Mouse (Mus musculus) spleen, postnatal 4 days (tissue): Measurements from ENCODE around the gene Eif2a.

Experiments used
- DNase-seq, 2 experiments: peaks; one replicate each; pipeline ENCODE4 v3.0.0; 2022; ENCODE audit warnings: low spot score in 2 of 2

Gene Eif2a

DNA sequence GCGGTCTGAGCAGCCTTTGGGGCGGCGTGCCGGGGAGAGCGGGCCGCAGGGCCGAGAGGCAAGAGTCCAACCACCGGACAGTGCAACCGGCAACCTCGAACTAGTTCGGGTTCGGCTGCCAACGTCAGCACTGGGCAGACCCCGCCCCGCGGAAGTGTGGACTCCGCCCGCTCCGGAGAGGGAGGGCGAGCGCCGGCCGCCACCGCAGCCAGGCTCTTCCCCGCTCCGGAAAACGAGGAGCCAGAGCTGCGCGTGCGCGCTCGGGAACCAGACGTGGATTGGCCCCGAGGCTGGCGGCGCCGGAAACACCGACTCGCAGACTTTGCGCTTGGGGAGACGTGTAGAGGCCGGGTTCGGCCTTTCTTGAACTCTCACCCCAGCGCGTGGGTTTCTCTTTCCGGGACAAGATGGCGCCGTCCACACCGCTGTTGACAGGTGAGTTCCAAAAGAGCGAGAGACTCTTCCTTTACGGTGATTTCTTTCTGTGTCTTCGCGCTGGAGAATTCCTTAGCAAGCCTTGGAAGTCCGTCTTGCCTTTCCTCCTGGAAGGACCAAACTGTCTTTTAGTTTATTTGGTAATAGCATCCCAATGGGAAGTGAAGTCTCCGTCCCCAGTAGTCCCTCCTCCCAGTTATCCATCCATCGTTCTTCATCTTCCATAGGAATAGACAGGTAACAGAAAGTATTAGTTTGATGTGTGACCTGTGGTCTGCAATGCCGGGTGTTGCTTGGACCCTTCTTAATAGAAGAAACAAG lies at the start of gene Eif2a, which contains the start of gene Serp1:
Eif2a (plus strand) TSS at position 170 of the 756 bp plus-strand sequence.
Serp1 (minus strand) TSS at position 241 of the 756 bp plus-strand sequence.
- peak; percentile 97 to 98 for DNase-seq

DNA sequence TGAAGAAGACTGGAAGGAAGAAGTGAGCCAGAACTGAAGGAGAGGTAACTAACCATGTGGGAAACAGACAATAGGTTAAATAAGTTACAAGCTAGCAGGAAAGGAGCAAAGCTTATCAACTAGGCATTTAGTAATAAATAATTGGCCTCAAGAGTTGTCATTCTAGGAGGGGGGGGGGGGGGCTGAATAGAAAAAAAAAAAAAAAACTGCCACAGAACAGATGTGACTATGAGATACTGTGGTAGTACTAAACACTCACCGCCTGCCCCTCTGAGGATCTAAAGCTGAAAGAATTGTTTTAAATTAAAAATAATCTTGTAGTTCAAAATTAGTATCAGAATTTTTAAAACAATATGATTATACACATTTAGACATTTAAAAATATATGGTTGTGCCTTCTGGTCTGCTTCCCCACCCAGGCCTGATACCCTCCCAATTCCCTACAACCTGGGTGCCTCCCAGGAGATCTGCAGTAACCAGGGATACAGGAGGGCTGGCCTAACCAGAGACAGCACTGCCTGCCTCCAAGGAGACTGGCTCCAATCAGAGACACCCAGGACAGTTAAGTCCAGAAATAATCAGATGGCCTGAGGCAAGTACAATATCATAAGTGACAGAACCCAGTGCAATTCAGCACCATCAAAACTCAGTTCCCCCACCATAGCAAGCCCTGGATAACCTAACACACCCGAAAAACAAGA lies 46.7 kb upstream of the Eif2a start:
- no peak for DNase-seq

- DNase-seq = peak; percentile 46 to 69
Measured at GRCm38 (mm10) chr3:58485883-58486282, 39.7 kb upstream of the Eif2a start.

- no peak for DNase-seq
Measured at GRCm38 (mm10) chr3:58487121-58487520, 38.5 kb upstream of the Eif2a start.

- no peak for DNase-seq
Measured at GRCm38 (mm10) chr3:58487999-58488775, 37.4 kb upstream of the Eif2a start.

DNA sequence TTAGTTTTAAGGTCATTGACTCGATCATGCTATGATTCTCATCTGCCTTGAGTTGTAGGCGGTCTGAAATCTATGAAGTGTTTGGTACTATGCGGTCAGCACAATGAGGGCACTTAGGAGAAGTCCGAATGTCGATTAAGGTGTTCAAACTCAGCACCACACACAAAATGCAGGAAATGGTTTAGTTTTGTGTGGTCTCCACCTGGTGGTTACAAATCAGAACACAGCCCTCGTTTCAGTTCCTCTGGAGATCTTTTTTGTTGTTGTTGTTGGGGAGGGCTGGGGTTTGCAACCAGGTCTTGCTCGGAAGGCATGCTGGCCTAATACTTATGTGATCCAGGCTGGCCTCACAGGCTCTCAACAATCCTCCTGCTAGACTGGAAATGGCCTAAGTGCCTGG lies 34.8 kb upstream of the Eif2a start:
- no peak for DNase-seq

GRCm38 (mm10) chr3:58493621-58494020 lies 32.0 kb upstream of the Eif2a start:
- DNase-seq = no peak

DNA sequence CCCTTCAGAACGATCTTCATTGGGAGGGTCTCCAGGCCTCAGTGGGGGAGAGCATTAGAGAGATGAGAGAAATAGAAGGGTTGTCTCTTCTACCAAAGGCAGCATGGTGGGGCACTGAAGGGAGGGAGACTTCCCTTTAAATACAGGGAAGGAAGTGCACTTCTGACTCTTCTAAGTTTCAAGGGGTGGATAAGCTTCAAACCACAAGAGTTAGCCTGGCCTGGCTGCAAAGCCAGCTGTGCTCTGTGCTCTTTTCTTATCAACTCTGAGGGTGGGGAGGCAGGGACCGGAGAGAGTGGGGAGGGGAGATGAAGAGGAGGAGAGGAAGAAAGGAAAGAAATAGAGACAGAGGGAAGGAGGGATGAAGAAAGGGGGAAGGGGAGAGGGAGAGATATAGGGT lies 23.7 kb upstream of the Eif2a start:
- DNase-seq = peak in 1 of 2 experiments; percentile 23

DNA sequence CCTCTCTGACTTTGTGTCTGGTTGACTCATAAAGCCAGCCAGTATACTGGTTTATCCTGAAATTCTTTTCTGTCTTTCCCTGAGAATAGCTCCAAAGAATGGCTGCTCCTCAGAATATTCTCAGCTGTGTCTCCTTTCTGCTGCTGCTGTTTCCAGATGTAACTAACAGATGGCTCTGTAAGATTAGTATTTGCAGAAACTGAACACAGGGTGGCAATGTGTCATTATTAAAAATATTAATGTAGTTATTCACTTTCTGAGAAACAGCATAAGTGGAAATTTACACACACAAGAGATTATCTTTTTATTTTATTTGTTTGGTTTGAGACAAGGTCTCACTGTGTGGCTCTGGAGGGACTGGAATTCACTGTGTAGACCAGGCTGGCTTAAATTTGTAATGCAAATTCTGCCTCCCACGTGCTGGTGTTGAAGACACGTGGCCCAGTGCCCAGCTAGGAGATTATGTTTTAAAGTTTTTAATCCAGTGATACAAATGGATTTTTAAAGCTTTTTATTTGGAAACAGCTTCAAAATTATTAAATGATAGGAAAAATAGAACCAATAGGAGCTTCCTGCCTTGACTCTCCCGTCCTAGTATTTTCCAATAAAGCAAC lies 21.8 kb upstream of the Eif2a start:
- DNase-seq = no peak

GRCm38 (mm10) chr3:58504676-58505075 lies 20.9 kb upstream of the Eif2a start:
- no peak for DNase-seq

DNA sequence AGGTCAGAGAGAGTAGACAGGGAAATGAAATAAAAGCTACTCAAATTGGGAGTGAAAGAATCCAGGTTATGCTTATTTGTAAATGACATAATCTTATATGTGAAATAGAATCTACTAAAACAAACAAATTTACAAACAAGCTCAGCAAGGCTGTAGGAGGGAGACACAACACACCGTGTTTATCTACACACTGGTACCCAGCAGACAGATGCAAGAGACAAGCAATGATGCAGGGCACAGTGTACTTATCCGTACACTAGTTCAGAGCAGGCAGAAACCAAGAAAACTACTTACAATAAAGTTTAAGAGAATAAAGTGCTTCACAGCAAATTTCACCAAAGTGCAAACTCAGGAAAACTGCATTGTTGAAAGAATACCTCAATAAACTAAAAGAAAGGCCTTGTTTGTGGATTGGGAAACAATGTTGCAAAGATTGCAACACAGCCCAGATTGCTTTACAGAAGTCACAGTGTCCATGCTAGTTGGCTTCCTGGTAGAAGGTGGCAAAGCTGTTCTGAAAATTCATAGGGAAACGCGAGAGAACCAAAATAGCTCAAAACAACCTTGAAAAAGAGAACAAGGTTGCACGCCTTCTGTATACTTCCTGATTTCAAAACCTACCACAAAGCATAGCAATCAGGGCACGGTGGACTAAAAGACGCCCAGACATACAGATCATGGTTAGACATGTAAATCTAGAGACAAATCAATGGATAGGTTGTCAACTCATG lies 17.4 kb upstream of the Eif2a start:
- no peak for DNase-seq

DNA sequence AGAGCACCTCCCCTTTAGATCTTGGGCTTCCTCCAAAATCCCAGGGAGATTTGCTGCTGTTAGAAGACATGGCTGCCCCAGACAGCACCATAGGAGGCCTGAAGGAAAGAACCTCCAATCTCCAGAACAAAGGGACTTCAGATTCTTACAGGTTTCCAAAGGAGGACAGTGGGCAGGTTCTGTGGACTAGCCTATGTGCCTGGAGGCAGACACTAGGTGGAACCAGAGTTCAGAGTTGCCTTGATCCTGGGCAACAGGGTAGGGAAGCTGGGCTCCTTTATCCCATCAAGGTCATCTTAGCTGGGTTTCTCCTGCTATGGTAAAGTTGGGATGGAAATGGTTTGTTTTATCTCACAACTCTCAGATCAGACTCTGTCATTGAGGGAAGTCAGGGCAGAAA lies 14.0 kb upstream of the Eif2a start:
- DNase-seq = peak in 1 of 2 experiments; percentile 22

DNA sequence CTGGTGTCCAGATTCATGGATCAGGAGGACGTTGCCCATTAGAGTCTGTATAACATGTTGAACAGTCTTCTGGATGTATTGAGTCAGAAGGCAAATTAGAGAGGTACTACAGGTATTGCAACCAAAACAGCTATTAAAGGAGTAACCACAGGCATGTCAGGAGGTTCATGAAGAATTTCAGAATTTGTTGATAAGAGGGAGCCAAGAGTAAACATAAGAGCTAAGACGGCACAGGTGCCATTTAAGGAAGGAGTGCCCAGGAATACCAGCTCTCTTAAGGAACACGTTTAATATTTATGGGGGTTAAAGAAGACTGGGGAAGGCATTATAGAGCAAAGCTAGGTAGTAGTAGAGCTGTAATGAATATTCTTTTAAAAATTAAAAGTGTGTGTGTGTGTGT lies 12.9 kb upstream of the Eif2a start:
- DNase-seq = no peak

GRCm38 (mm10) chr3:58513483-58513882 lies 12.1 kb upstream of the Eif2a start:
- no peak for DNase-seq

DNA sequence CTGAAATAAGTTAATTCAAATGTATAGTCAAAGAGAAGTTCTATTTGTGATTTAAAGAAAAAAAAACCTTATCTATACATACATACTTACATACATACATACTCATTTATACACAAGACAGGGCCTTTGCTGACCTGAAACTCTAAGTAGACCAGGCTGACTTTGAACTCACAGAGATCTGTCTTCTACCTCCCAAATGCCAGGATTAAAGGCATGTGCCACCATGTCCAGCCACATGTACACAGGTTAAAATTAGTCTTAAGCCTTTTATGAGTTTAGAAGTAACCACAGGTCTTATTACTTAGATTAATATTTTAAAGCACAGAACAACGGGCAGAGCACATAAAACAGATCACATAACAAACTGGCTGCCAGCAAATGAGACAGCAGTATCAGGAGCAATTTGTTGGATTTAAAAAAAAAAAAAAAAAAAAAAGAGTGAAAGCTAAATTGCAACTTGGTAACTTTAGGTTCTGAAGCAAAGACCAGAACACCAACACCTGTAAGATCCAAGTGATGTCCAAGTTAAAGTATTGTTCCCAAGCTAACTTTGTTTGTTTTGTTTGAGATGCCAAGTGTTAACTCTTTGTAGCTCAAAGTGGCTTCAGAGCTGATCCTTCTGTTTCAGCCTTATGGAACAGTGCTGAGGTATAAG lies 9.5 kb upstream of the Eif2a start:
- DNase-seq = no peak

- peak in 1 of 2 experiments; percentile 20 for DNase-seq
Measured at GRCm38 (mm10) chr3:58516602-58516976, 9.0 kb upstream of the Eif2a start.

- peak; percentile 55 to 72 for DNase-seq
Measured at GRCm38 (mm10) chr3:58517258-58517657, 8.4 kb upstream of the Eif2a start.

DNA sequence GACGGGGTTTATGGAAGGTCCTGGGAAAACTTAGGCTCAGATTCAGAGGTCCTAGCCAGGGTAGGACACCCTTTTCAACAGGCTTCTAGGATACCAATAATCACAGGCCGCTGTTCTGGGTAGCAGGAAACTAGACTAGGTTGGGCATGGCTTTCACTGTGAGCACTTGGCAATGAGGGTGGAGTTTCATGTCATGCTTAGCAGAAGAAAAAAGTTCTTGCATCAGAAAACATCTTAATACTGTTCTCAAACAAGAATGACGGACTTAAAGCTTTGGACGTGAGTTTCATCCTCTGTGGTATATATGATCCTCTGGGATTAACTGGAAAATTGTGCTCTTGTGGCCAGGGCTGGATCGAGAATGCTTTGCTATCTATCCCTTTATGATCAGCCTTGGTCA lies 7.8 kb upstream of the Eif2a start:
- DNase-seq = no peak

GRCm38 (mm10) chr3:58518962-58519361 lies 6.7 kb upstream of the Eif2a start:
- no peak for DNase-seq

- no peak for DNase-seq
Measured at GRCm38 (mm10) chr3:58519536-58519935, 6.1 kb upstream of the Eif2a start.

GRCm38 (mm10) chr3:58520286-58520685 lies 5.3 kb upstream of the Eif2a start:
- no peak for DNase-seq
